Comparison of ENCODE assay signal across 13 mouse cellular contexts in genomic region chr16:92425875-92426274, GRCm38 (mm10). TPM values are rescaled to one million over a fixed set of nuclear protein-coding genes. Genes with fewer than 3 reads are reported as not detected.
A peak's percentile ranks its signal among the peaks of the same experiment; 100 is the strongest.
DNase-seq lines count a peak whose midpoint lies in the region; ATAC-seq and TF ChIP-seq lines count a peak whose summit lies in the region.
"Had no signal": no experiment of that assay in that cellular context is flagged by ENCODE, and none has a peak within 500 bp of the region (broad histone marks: within the 10 kb centered on the region; RNA-seq: fewer than 3 reads in every experiment).

No protein-coding gene starts in this region.

- H3K4me1 ChIP-seq in heart, embryonic 14.5 days (ENCODE audit: control insufficient read depth in 2 of 2, insufficient read depth in 2 of 2, low read length in 2 of 2), result peaks cover 63 to 85% of the 10 kb centered on the region in 2 experiments
- peaks cover 8% of the 10 kb centered on the region for H3K4me1 ChIP-seq in midbrain, embryonic 11.5 days (ENCODE audit: control insufficient read depth, insufficient read depth, low read length)
- peaks cover 6% of the 10 kb centered on the region; the same call in 1 of the 2 replicates for H3K4me1 ChIP-seq in midbrain, embryonic 16.5 days (ENCODE audit: control insufficient read depth, insufficient read depth, low read length)
- H3K4me1 ChIP-seq in stomach, postnatal 0 days (replicated peaks; ENCODE audit: control insufficient read depth, insufficient read depth), result peaks cover 4% of the 10 kb centered on the region

- WGBS in heart, embryonic 14.5 days, result 66% methylated on average over 11 of the region's 11 CpGs
- WGBS in midbrain, embryonic 11.5 days, result 68% methylated on average over 11 of the region's 11 CpGs
- WGBS in midbrain, embryonic 16.5 days, result 56% methylated on average over 11 of the region's 11 CpGs
- 48% methylated on average over 11 of the region's 11 CpGs for WGBS in stomach, postnatal 0 days

- H3K9ac ChIP-seq in heart, embryonic 14.5 days (ENCODE audit: low read length), result no peak overlapping the region
- H3K9ac ChIP-seq in midbrain, embryonic 11.5 days (ENCODE audit: low read length), result no peak overlapping the region
- no peak overlapping the region for H3K9ac ChIP-seq in midbrain, embryonic 16.5 days (ENCODE audit: low read depth, low read length)
- H3K9ac ChIP-seq in stomach, postnatal 0 days (ENCODE audit: low read length), result no peak overlapping the region
- H3K9ac ChIP-seq: limb, embryonic 12.5 days; midbrain, embryonic 12.5 days had no signal

- intact Hi-C loops in heart, postnatal 36 days (cut with DNase I), result no loop called here

- no peak overlapping the region; the same call in 1 of the 2 replicates for H3K4me2 ChIP-seq in heart, embryonic 14.5 days (ENCODE audit: low read length)
- H3K4me2 ChIP-seq in midbrain, embryonic 11.5 days, result no peak overlapping the region
- H3K4me2 ChIP-seq in midbrain, embryonic 16.5 days (ENCODE audit: low read length), result no peak overlapping the region
- no peak overlapping the region for H3K4me2 ChIP-seq in stomach, postnatal 0 days (replicated peaks; ENCODE audit: low read depth)
- H3K4me2 ChIP-seq: limb, embryonic 12.5 days; midbrain, embryonic 12.5 days had no signal

- no peaks in the 10 kb centered on the region for H3K9me3 ChIP-seq in heart, embryonic 14.5 days (ENCODE audit: control insufficient read depth, low read length)
- no peaks in the 10 kb centered on the region for H3K9me3 ChIP-seq in midbrain, embryonic 11.5 days (ENCODE audit: control insufficient read depth, low read length)
- no peaks in the 10 kb centered on the region for H3K9me3 ChIP-seq in midbrain, embryonic 16.5 days (replicated peaks; ENCODE audit: control insufficient read depth, low read length, poor library complexity, severe bottlenecking)
- no peaks in the 10 kb centered on the region for H3K9me3 ChIP-seq in stomach, postnatal 0 days (ENCODE audit: control insufficient read depth, low read length)
- H3K9me3 ChIP-seq: G1E; limb, embryonic 12.5 days; midbrain, embryonic 12.5 days had no signal

- DNase-seq in heart, postnatal 36 days, result no peak
- peak; percentile 86 for DNase-seq in midbrain, embryonic 11.5 days (ENCODE audit: low spot score, missing footprints)
- peak; percentile 32 for DNase-seq in NIH3T3 (ENCODE audit: low read depth)
- DNase-seq in stomach, postnatal 0 days (ENCODE audit: low spot score), result peak; percentile 35
- DNase-seq in c-Kit-positive CD71-positive TER-119-positive erythroid progenitor cells, embryonic 14.5 days (ENCODE audit: low spot score), result no peak
- no peak for DNase-seq in urinary bladder, postnatal 10 days (ENCODE audit: low spot score)
- DNase-seq: cerebellum, postnatal 36 days; thymus, postnatal 25 days had no signal

- no peak for TF ChIP-seq EP300 in stomach, postnatal 0 days (optimal IDR thresholded peaks at IDR 0.05)

- H3K27ac ChIP-seq in heart, embryonic 14.5 days (replicated peaks in 1 of 2; ENCODE audit: control insufficient read depth in 1 of 2, insufficient read depth in 1 of 2, low read depth in 2 of 2, low read length in 2 of 2), result peak overlapping the region; percentile 99
- no peak overlapping the region for H3K27ac ChIP-seq in midbrain, embryonic 11.5 days (ENCODE audit: low read depth, low read length)
- H3K27ac ChIP-seq in midbrain, embryonic 16.5 days (ENCODE audit: low read length), result no peak overlapping the region
- H3K27ac ChIP-seq in stomach, postnatal 0 days (replicated peaks), result no peak overlapping the region
- H3K27ac ChIP-seq: limb, embryonic 12.5 days; midbrain, embryonic 12.5 days had no signal

- ATAC-seq in heart, embryonic 14.5 days (ENCODE audit: insufficient number of reproducible peaks, insufficient read depth, low FRiP score, low read depth), result no peak
- ATAC-seq in midbrain, embryonic 11.5 days (ENCODE audit: low FRiP score), result no peak
- ATAC-seq in midbrain, embryonic 16.5 days, result no peak
- ATAC-seq in stomach, postnatal 0 days (ENCODE audit: low FRiP score, low TSS enrichment), result no peak

- TF ChIP-seq CTCF in stomach, postnatal 0 days (IDR thresholded peaks at IDR 0.05; ENCODE audit: low read depth), result no peak

- no peaks in the 10 kb centered on the region for H3K27me3 ChIP-seq in heart, embryonic 14.5 days (ENCODE audit: control insufficient read depth, insufficient read depth, low read length)
- H3K27me3 ChIP-seq in midbrain, embryonic 11.5 days (ENCODE audit: control insufficient read depth, insufficient read depth, low read length), result no peaks in the 10 kb centered on the region
- no peaks in the 10 kb centered on the region for H3K27me3 ChIP-seq in midbrain, embryonic 16.5 days (ENCODE audit: control insufficient read depth, insufficient read depth, low read depth, low read length)
- H3K27me3 ChIP-seq in stomach, postnatal 0 days (ENCODE audit: control insufficient read depth, insufficient read depth, low read length), result no peaks in the 10 kb centered on the region
- H3K27me3 ChIP-seq: limb, embryonic 12.5 days; midbrain, embryonic 12.5 days had no signal

- no peaks in the 10 kb centered on the region for H3K36me3 ChIP-seq in heart, embryonic 14.5 days (ENCODE audit: control insufficient read depth, insufficient read depth, low read length)
- no peaks in the 10 kb centered on the region for H3K36me3 ChIP-seq in midbrain, embryonic 11.5 days (ENCODE audit: control insufficient read depth, insufficient read depth, low read length)
- H3K36me3 ChIP-seq in midbrain, embryonic 16.5 days (ENCODE audit: control insufficient read depth, insufficient read depth, low read length), result no peaks in the 10 kb centered on the region
- no peaks in the 10 kb centered on the region for H3K36me3 ChIP-seq in stomach, postnatal 0 days (ENCODE audit: control insufficient read depth, insufficient read depth, low read length)
- H3K36me3 ChIP-seq: limb, embryonic 12.5 days; midbrain, embryonic 12.5 days had no signal

- H3K4me3 ChIP-seq in heart, embryonic 14.5 days (ENCODE audit: control insufficient read depth in 1 of 2, insufficient read depth in 1 of 2, low read depth in 1 of 2, low read length in 2 of 2), result no peak overlapping the region
- no peak overlapping the region for H3K4me3 ChIP-seq in midbrain, embryonic 11.5 days (ENCODE audit: low read depth, low read length)
- no peak overlapping the region for H3K4me3 ChIP-seq in midbrain, embryonic 16.5 days (ENCODE audit: low read depth, low read length)
- no peak overlapping the region for H3K4me3 ChIP-seq in stomach, postnatal 0 days (ENCODE audit: low read depth, low read length)
- H3K4me3 ChIP-seq: limb, embryonic 12.5 days; midbrain, embryonic 12.5 days had no signal

RNA-seq across cellular contexts. Expression of gene Rcan1, which starts 44.8 kb away (rescaled TPM):
- polyA plus RNA-seq in heart, embryonic 14.5 days (2014; fragmentation: Nextera tagmentation; extraction: Ambion mirVana), result 105 TPM in 2 replicates
- 10 to 100 TPM; 50.8 to 99.4 TPM for total RNA-seq in heart, postnatal 36 days (2021)
- polyA plus RNA-seq in midbrain, embryonic 11.5 days (2014; fragmentation: Nextera tagmentation; extraction: Ambion mirVana), result 38.6 and 40.7 TPM in 2 replicates
- 76.3 and 80.8 TPM in 2 replicates for polyA plus RNA-seq in midbrain, embryonic 16.5 days (2015; fragmentation: Nextera tagmentation; extraction: Ambion mirVana)
- 24.8 and 28.6 TPM in 2 replicates for polyA plus RNA-seq in stomach, postnatal 0 days (2015; fragmentation: Nextera tagmentation; extraction: Ambion mirVana)

RNA-seq across cellular contexts. Expression of gene Clic6, which starts 59.7 kb away (rescaled TPM):
- 0.72 and 0.89 TPM in 2 replicates for polyA plus RNA-seq in heart, embryonic 14.5 days (2014; fragmentation: Nextera tagmentation; extraction: Ambion mirVana)
- total RNA-seq in heart, postnatal 36 days (2021), result under 1 TPM; 0.08 to 0.25 TPM
- 0.47 and 0.72 TPM in 2 replicates for polyA plus RNA-seq in midbrain, embryonic 11.5 days (2014; fragmentation: Nextera tagmentation; extraction: Ambion mirVana)
- polyA plus RNA-seq in midbrain, embryonic 16.5 days (2015; fragmentation: Nextera tagmentation; extraction: Ambion mirVana), result 2.7 and 3.2 TPM in 2 replicates
- polyA plus RNA-seq in stomach, postnatal 0 days (2015; fragmentation: Nextera tagmentation; extraction: Ambion mirVana), result 38.5 and 48.4 TPM in 2 replicates

Comparison
In these comparisons a context has a peak if more than half of its experiments do, and no peak if none do; other contexts are left out.
1. H3K27ac ChIP-seq: peak in heart, embryonic 14.5 days (2 of 2); none in midbrain, embryonic 11.5 days (single experiment), midbrain, embryonic 16.5 days (single experiment) and stomach, postnatal 0 days (single experiment).
2. DNase-seq: peak in midbrain, embryonic 11.5 days (single experiment), NIH3T3 (single experiment) and stomach, postnatal 0 days (single experiment); none in heart, postnatal 36 days (0 of 2), c-Kit-positive CD71-positive TER-119-positive erythroid progenitor cells, embryonic 14.5 days (single experiment) and urinary bladder, postnatal 10 days (single experiment).